Mouse (Mus musculus) erythroblast, embryonic 14.5 days (primary cell): ENCODE data around the gene Matn3. TPM values are rescaled to one million over a fixed set of nuclear protein-coding genes. Genes with fewer than 3 reads are reported as not detected.

Experiments
- H3K27me3 ChIP-seq: 2 replicates; pipeline ENCODE4 v1.6.1; 2012; ENCODE audit warnings: inconsistent platforms; ENCODE audit not compliant: control insufficient read depth
- H3K36me3 ChIP-seq: 2 replicates; pipeline ENCODE4 v1.6.1; 2012; ENCODE audit warnings: mild to moderate bottlenecking, inconsistent platforms; ENCODE audit not compliant: control insufficient read depth
- H3K4me1 ChIP-seq: 2 replicates; pipeline ENCODE4 v1.6.1; 2012; ENCODE audit warnings: inconsistent platforms; ENCODE audit not compliant: control insufficient read depth
- H3K4me3 ChIP-seq: replicated peaks from 2 replicates; pipeline ENCODE3; 2012; ENCODE audit warnings: moderate library complexity, mild to moderate bottlenecking, inconsistent platforms
- H3K9me3 ChIP-seq: 2 replicates; pipeline ENCODE4 v1.6.1; 2012; ENCODE audit warnings: low read length, inconsistent platforms, mixed read lengths; ENCODE audit not compliant: control insufficient read depth
- GATA1 ChIP-seq: IDR thresholded peaks from 2 replicates; pipeline ENCODE4 v1.6.1; 2012; ENCODE audit warnings: low read length, inconsistent platforms, mixed read lengths
- TAL1 ChIP-seq: IDR thresholded peaks from 3 replicates; pipeline ENCODE4 v1.6.1; 2012; ENCODE audit warnings: low read length, inconsistent platforms, mixed read lengths
- polyA plus RNA-seq: library from polyadenylated mRNA; stranded (reverse); fragments of >175 nt; gene quantifications from 2 replicates; pipeline ENCODE4 v1.2.3, GENCODE M21; 2012

Gene Matn3
- polyA plus RNA-seq, result not detected in 2 replicates

GRCm38 (mm10) chr12:8947714-8948464 is at the start of gene Matn3:
TSS of gene Matn3 (plus strand) at chr12:8947929.
- Histone ChIP-seq H3K4me3 (peak within 1 kb of the TSS; percentile 28), H3K36me3 (no peaks in the 10 kb centered on the region), H3K9me3 (no peaks in the 10 kb centered on the region), H3K4me1 (peaks cover 7% of the 10 kb centered on the region), H3K27me3 (peaks cover 37% of the 10 kb centered on the region)
- TF ChIP-seq TAL1 (no peak), GATA1 (no peak)

GRCm38 (mm10) chr12:8898879-8899785 is 48.6 kb upstream of the Matn3 start:
- Histone ChIP-seq H3K27me3 (no peaks in the 10 kb centered on the region), H3K9me3 (no peaks in the 10 kb centered on the region), H3K4me3 (no peak overlapping the region), H3K36me3 (no peaks in the 10 kb centered on the region), H3K4me1 (peaks cover 5% of the 10 kb centered on the region)
- TF ChIP-seq TAL1 (no peak), GATA1 (no peak)

DNA sequence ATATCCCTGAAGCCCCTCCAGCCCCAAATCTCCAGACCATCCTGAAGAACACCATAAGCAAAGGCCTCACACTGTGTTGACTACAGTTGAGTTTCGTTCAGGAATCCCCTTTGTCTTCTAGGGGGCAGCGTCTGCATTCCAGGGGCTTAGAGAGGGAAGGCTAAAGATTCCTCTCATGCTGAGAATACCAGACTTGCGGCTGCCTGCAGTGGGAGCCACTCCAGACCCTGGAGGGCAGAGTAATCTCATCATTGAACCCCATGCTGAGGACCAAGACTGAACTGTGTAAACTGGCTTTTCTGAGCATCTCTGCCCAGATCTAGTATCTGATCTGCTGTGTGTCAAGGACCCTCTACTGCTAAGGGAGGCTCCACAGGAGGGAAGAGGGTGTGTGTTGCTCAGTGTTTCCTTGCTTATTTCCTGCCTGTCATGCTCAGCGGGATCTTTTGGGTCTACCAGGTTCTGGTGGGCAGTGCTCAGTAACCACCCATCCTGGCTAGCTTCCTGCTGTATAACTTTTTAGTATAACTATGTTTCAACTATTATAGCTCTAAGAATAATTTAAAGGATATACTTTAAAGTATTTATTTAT is 47.5 kb upstream of the Matn3 start:
- no peak for TF ChIP-seq GATA1
- TF ChIP-seq TAL1, result no peak
- H3K4me1 ChIP-seq, result peaks cover 5% of the 10 kb centered on the region
- H3K4me3 ChIP-seq, result no peak overlapping the region
- H3K36me3 ChIP-seq, result no peaks in the 10 kb centered on the region
- no peaks in the 10 kb centered on the region for H3K27me3 ChIP-seq
- no peaks in the 10 kb centered on the region for H3K9me3 ChIP-seq

DNA sequence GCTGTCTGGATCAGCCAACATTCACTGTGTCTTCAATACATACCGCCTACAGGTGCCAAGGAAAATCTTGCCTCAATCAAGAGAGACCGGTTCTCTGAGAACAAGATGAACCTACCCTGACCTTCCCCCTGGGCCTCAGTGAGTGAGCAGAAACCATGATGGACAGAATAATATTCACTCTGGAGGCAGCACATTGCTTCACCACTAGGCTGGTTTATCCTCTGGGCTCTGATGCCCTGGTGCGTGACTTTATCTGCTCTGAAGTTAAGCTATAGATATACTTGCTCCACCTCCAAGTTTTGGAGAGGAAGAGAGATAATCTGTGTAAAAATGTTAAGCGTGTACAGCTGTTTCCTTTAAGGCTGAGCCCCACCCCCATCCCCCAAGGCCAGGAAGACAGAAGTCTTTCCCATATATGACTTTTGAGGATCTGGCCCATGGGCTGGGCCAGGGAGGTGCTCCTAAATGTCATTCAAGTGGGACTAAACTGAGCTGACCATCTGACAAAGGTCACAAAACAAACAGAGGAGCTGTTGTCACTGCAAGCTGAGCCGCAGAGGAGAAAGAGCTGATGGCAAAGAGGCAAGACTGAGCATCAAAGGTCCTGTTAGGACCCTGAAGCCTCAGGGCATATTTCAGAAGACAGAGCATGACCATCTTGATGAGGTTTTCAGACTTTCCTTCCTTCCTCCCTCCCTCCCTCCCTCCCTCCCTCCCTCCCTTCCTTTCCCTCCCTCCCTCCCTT is 46.6 kb upstream of the Matn3 start:
- H3K9me3 ChIP-seq, result no peaks in the 10 kb centered on the region
- H3K27me3 ChIP-seq, result no peaks in the 10 kb centered on the region
- H3K4me1 ChIP-seq, result peaks cover 5% of the 10 kb centered on the region
- no peak for TF ChIP-seq GATA1
- TF ChIP-seq TAL1, result no peak
- no peaks in the 10 kb centered on the region for H3K36me3 ChIP-seq
- H3K4me3 ChIP-seq, result no peak overlapping the region

- H3K27me3 ChIP-seq, result no peaks in the 10 kb centered on the region
- peaks cover 5% of the 10 kb centered on the region for H3K4me1 ChIP-seq
- TF ChIP-seq GATA1 (no peak), TAL1 (no peak)
- no peaks in the 10 kb centered on the region for H3K9me3 ChIP-seq
- no peaks in the 10 kb centered on the region for H3K36me3 ChIP-seq
- H3K4me3 ChIP-seq, result no peak overlapping the region
Observed at GRCm38 (mm10) chr12:8901934-8902333, 45.8 kb upstream of the Matn3 start.

- TF ChIP-seq GATA1 (no peak), TAL1 (no peak)
- no peaks in the 10 kb centered on the region for H3K36me3 ChIP-seq
- H3K4me1 ChIP-seq, result peaks cover 5% of the 10 kb centered on the region
- H3K4me3 ChIP-seq, result no peak overlapping the region
- H3K27me3 ChIP-seq, result no peaks in the 10 kb centered on the region
- no peaks in the 10 kb centered on the region for H3K9me3 ChIP-seq
Observed at GRCm38 (mm10) chr12:8902479-8902878, 45.2 kb upstream of the Matn3 start.

- Histone ChIP-seq H3K4me3 (no peak overlapping the region), H3K4me1 (no peaks in the 10 kb centered on the region), H3K36me3 (no peaks in the 10 kb centered on the region), H3K27me3 (peaks cover 3% of the 10 kb centered on the region; the same call in 1 of the 2 replicates), H3K9me3 (no peaks in the 10 kb centered on the region)
- no peak for TF ChIP-seq TAL1
- no peak for TF ChIP-seq GATA1
Observed at GRCm38 (mm10) chr12:8912860-8913685, 34.7 kb upstream of the Matn3 start.
